Mouse (Mus musculus): Measurements from ENCODE around the gene Macrod1. TPM values are rescaled to one million over a fixed set of nuclear protein-coding genes. Genes with fewer than 3 reads are reported as not detected.

Gene Macrod1
- total RNA-seq, 2 experiments from 2014 or later = 12.2 to 13.2 TPM

DNA sequence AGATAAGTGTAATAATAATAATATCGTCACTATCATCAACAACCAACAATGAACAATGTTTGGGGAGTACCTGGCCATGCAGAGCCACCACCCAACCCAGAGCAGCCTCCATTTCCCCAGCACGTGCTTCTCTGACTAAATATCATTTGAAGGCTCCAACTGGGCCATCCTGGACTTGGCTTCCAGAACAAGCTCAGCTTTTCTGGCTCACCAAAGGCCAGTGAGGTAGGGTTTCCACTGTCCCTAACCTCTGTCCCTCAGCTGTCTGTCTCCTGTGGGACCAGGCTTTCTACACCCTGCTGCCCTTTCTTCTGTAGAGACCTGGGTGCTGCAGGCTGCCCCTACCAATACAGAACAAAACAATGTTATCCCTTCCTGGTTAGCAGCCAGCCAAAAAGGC lies 50.0 kb downstream of the Macrod1 start:
- intact Hi-C loops (cut with DNase I) = no loop called here
- no peak for DNase-seq (ENCODE audit: low spot score in 2 of 2)

DNA sequence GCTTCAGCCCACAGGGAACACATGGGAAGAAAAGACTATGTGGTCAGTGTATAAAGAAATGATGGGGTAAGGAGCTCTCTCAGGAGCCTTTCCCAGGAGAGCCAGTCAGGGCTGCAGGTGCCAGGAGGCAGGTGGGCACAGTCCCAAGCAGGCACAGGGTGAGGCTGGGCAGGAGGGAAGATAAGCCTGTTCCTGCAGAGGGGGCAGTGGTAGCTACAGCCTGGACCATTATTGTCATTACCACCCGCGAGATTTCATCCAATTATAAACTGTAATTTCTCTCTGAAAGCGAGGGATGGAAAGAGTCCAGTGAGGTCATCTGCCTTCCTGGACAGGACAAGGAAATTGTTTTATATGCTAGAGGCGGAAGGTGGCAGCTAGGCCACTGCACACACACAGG lies 50.6 kb downstream of the Macrod1 start:
- intact Hi-C loops (cut with DNase I) = no loop called here
- DNase-seq (ENCODE audit: low spot score in 2 of 2) = no peak

DNA sequence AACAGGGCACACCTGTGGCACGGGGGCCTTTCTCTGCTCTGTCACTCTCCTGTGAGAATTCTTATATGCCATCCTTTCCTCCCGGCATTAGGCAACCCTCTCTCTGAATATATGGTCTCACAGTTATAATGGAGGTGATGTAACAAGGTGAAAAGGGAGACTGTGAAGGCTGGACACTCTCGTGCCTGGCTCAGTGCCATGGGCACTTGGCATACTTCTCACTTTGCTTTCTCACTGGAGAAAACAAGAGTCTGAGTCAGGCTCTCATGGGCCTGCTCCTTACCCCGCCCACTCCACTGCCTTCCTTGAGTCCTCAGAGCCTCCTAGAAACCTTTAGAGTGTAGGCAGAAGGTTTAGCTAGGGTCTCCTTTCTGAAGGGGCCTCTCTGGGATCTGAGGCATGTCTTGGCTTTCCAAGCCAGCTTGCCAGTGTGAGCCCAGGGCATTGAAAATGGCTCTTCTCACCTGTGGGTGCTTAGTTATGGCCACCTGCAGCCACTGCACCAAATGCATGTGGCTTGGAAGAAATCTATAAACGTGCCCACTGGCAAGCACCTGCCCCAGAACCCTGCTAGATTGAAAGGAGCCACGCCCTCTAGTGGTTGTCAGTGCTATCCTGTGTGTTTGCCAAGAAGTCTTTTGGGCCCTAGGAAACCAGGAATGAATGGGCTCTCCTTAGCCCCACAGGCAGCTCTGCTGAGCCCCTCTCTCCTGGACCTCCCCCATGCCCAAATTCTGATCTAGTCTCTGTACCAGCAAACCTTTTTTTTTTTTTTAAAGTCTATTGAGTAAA lies 51.7 kb downstream of the Macrod1 start:
- intact Hi-C loops (cut with DNase I) = no loop called here
- no peak for DNase-seq (ENCODE audit: low spot score in 2 of 2)

DNA sequence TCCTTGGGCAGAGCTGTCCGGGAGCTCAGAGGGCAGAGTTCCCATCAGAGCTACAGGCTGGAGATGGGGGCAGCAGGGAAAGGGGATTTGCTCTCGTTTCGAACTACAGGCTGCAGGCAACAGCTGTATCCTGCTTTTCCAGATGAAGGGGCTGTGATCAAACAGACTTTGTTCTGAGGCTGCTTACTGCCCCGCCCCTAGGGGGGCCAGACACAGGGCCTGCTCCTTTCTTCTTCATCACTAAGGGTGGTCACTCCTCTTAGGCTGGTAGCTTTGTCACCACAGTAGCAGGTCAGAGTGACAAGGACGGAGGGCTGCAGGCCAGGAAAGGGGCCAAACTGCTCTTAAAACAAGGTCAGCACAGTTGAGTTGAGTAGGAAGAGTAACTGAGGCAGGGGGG lies 53.5 kb downstream of the Macrod1 start:
- DNase-seq (ENCODE audit: low spot score in 2 of 2) = no peak

DNA sequence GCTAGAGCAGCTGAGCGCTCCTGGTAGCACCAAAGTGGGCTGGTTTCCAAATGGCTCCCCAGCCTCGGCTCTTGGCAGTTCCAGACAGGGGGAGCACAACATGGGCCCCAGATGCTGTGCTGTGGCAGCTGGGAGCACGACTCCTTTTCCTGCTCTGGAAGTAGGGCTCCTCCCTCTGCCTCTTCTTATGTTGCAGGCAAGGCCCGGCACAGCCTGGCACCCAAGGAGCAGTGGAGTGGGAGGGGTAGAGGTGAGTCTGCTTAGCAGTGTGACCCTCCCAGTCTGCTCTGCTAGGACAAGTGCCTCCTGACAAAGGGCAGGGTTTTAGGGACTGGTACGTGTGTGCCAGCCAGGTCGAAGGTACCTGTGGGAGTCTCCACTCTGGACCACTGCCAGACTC lies 54.3 kb downstream of the Macrod1 start:
- no peak for DNase-seq (ENCODE audit: low spot score in 2 of 2)
- intact Hi-C loops (cut with DNase I) = no loop called here

More for the DNA sequence above, 53.5 kb downstream of the Macrod1 start:
- intact Hi-C loops (cut with DNase I) = no loop called here

DNA sequence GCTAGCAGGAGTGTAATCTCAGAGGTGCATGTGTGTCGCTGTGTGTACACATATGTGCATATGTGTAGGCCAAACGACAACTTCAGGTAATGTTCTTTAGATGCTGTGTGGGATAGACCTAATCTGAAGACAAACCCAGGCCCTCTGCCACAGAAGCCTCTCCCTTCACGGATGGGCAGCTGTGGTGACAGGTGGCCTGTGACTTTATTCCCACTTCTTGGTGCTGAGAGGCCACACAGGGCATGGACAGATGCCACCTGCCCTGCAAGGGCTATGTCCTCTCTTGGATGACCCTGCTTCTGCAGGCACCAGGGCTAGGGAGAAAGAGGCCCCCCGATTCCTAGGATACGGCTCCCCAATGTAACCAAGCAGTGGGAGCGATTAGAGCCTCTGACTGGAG lies 54.7 kb downstream of the Macrod1 start:
- intact Hi-C loops (cut with DNase I) = no loop called here
- no peak for DNase-seq (ENCODE audit: low spot score in 2 of 2)

DNA sequence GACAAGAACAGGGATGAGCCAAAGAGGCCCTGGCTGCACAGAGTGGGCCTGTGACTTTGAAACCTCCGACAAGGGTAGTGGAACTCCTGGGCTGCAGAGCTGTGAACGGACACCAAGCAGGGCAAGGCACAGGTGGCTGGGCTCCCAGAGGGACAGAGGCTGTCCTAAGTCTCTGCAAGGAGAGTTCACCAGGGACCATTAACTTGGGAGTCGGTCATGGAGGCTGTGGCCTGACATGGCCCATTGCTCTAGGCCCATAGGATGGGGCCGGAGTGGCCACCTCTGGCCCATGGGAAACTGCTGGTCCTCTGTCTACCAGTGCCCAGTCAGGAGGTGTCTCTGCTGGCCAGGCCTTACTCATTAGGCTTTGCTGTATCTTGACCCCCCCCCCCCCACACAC lies 55.1 kb downstream of the Macrod1 start:
- DNase-seq (ENCODE audit: low spot score in 2 of 2) = no peak
- intact Hi-C loops (cut with DNase I) = no loop called here

DNA sequence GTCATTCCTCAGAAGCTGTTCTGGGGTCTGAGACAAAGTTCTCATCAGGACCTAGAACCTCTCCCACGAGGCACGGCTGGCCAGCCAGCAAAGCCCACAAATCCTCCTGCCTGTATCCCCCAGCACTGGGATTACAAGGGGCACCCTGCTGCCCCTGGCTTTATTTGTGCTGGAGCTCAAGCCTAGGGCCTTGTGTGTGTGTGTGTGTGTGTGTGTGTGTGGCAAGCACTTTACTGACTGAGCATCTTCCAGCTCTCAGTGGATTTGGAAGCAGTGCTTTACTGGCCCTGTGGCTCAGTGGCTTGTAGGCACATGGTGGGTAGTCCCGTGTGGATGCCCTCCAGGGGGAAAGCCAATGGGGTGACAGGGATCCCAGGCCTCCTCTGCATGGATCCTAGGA lies 56.0 kb downstream of the Macrod1 start:
- DNase-seq (ENCODE audit: low spot score in 2 of 2) = no peak
- intact Hi-C loops (cut with DNase I) = no loop called here

DNA sequence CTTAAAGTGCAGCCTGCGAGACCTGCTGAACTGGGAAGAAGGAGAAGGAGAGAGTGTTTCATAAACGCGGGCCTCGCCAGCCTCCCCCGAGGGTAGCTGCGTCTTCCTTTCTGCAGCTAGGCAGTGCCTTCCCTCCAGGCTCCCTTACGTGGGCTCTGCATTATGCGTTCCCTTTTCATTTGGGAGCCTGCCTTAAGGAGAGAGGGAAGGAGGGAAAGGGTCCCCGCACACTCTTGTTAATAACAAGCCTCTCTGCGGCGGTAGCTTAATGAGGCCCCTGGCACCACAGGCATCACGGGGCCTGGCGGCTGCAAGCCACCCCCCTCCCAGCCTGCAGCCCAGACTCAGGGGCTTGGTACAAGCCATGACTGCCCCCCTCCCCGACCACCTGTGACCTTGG lies 57.0 kb downstream of the Macrod1 start:
- intact Hi-C loops (cut with DNase I) = no loop called here
- DNase-seq (ENCODE audit: low spot score in 2 of 2) = no peak

DNA sequence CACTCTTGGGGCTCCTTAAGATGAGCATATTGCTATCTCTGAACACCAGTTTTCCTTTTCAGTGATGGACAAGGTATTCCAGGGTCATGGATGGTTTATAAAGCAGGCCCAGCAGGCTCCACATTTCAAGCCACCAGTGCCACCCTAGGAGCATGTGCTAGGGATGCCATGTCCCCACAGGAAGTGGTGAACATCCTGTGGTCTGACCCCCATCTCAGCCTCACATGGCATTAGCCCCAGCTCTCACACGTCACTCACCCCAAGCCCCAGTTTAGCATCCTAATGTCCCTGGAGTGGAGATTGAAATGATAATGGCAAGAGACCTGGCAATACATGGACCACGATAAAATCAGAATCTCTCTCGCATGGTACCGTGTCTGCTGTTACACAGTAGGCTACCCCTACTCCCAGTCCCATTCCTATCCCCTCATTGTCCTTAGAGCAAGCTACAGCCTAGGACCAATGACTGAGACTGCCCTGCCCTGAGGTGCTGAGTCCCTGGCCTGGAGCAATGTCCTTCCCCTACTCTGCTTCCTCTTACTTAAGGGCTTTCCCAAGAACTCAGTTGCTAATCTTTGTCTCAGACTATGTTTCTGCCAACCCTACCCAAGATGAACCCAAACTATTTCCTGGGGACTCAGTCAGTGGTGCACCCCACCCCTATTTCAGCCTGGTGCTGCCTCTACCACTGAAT lies 59.6 kb downstream of the Macrod1 start:
- intact Hi-C loops (cut with DNase I) = no loop called here
- no peak for DNase-seq (ENCODE audit: low spot score in 2 of 2)

DNA sequence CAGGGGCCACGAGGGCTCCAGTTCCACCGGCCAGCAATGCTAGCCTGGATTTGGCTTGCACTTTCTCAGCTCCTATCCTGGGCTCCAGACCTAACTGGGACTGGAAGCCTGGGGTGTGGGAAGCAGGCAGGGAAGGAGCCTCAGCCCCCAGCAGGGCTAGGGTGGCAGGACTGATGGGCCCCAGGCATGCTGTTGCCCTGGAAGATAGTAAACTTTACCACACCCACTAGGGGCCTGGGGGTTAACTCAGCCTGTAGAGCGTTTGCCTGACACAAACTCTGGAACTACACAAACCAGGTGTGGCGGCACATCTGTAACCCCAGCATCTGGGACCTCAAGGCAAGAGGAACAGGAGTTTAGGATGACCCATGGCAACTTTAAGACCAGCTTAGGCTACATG lies 60.5 kb downstream of the Macrod1 start:
- intact Hi-C loops (cut with DNase I) = no loop called here
- DNase-seq (ENCODE audit: low spot score in 2 of 2) = no peak

DNA sequence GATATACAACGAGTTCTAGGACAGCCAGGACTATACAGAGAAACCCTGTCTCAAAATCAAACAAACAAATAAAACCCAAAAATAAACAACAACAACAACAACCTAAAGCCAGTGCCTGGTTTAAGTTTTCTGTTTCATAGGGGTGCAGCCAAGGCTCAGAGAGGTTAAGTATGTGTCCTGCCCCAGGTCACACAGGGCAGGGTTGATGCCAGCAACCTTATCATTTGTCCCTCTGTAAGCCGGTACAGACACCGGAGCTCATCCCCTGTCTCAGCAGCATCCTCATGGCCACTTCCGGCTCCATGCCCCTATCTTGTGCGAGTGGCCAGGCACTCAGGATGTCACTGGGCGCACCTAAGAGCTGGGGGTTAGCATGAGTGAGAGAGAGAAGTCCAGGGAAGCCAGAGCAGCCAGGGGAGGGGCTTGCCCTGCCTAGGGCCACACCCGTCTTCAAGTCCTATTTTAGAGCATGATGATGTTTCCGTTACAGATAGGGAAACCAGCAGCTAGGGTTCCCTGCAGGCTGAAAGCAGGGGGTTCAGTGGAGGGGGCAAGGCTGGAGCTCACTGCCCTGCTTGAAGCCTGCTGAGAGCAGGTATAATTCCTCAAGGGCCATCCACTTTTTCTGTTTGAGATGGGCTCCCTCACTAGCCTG lies 61.2 kb downstream of the Macrod1 start:
- no peak for DNase-seq (ENCODE audit: low spot score in 2 of 2)
- intact Hi-C loops (cut with DNase I) = no loop called here

DNA sequence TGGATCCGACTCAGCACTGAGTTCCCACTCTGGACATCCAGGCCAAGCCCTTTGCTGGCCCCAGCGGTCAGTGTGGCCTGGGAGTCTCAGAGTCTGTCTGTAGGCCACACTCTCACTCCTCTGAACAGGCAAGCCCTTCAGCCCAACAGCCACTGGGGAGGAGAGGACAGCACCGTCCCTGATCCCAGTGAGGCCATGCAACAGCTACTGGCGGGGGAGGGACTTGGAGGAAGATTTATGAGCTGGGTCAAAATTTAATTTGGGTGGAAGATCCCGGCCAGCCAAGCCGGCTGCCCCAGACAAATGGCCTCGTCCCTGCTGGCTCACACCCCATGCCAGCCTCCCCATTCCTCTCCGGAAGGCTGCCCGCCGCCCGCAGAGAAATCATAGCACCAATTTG lies 64.6 kb downstream of the Macrod1 start:
- intact Hi-C loops (cut with DNase I) = no loop called here

DNA sequence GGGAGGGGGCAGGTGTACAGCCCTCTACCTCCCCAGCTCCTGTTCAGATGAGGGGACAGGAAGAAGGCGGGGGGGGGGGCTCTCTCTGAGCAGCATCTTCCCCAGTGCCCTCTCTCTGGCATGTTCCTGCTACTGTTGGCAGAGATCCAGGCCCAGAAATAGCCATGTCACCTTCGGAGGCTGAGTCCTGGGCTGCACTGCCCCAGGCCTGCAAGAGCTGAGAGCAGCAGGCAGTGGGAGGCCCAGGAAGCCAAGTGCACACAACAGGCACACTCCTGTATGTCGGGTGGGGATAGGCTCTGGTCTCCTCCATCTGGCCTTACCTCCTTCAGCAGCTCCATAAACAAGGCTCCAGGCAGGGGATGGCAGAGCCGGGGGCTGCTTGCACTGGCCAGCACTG lies 65.7 kb downstream of the Macrod1 start:
- intact Hi-C loops (cut with DNase I) = no loop called here
- DNase-seq (ENCODE audit: low spot score in 2 of 2) = no peak

More for the DNA sequence above, 64.6 kb downstream of the Macrod1 start:
- DNase-seq (ENCODE audit: low spot score in 2 of 2) = no peak

DNA sequence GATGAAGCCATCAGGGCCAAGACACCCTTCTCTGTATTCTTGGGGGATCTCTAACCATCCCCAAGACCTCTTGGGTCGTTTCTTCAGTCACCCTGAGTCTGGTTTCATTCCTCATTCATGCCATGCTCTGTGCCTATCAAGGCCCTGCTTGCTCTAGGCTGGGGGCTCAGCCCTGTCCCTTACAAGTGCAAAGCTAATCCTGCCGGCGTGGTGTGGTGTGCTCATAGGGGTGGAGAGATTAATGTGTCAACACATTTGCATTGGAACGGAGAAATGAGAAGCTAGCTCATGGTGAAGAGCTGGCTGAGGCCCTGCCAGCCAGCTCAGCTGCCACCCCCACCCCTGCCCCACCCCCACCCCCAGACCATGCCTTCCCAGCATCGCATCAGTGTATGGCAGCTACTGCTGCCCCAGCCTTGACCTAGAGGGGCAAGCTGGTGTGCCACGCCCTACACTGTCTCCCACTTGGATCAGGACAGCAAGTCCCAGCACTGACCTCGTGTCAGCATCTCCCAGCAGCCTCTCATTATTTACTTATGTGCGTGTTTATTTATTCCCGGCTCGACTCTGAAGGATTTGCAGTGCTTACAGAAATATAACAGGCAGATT lies 66.2 kb downstream of the Macrod1 start:
- intact Hi-C loops (cut with DNase I) = no loop called here
- DNase-seq (ENCODE audit: low spot score in 2 of 2) = no peak

DNA sequence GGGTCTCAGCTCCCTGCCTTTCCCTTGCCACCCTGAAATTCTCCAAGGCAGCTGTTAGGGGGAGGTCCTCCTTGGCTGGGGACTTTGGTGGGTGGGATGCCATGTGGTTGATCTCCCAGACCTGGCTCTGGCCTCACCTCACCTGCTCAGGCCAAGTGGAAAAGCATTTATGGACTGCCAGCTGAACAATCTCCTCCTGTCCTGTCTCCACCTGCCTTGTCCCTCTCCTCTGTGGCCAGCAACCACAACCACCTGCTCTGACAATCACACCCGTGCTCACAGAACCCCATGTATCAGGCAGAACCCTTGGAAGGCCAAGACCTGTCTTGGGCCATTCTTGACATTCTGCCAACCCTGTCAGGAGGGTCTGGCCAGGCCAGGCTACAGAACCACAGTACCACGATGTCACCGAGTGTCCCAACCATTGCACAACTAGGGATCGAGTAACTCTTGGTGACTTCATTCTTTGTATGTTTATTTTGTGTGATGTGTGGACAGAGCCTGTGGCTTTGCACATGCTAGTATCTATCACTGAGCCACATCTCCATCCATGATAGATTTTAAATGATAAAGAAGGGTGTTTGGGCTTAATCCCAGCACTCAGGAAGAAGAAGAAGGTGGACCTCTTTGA lies 69.0 kb downstream of the Macrod1 start:
- no peak for DNase-seq (ENCODE audit: low spot score in 2 of 2)
- intact Hi-C loops (cut with DNase I) = no loop called here

DNA sequence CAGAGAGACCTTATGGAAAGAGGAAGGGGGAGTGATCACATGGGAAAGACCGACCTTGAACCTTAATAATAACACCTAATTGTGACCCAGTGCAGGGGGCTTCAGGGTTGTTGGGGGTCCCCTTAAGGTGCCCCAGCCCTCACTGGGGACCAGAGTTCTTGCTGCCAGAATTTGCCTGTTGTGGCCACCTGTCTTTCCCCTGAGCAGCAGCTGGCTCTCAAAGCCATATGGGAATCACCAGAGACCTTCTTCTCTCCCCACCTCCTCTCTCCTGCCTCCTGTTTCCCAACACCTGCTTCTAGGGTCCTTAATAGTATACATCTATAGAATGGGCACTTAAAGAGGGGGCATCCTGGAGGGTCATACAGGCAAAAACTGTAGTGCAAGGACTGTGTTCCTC lies 69.6 kb downstream of the Macrod1 start:
- intact Hi-C loops (cut with DNase I) = no loop called here

DNA sequence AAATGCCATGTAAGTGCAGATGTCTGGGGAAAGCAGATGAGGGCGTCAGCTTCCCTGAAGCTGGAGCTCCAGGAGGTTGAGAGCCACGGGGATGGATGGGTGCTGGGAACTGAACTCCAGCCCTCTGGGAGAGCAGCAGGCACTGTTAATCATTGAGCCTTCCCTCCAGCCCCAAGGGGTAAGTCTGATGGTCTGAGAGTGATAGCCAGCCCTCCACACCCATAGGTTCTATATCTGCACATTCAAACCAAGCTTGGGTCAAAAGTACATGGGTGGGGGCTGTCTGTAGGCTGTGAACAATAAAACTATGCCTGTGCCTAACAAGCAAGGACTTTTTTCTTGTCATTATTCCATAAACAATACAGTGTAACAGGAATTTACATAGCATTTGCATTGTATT lies 70.3 kb downstream of the Macrod1 start:
- DNase-seq (ENCODE audit: low spot score in 2 of 2) = no peak
- intact Hi-C loops (cut with DNase I) = no loop called here

More for the DNA sequence above, 69.6 kb downstream of the Macrod1 start:
- no peak for DNase-seq (ENCODE audit: low spot score in 2 of 2)

DNA sequence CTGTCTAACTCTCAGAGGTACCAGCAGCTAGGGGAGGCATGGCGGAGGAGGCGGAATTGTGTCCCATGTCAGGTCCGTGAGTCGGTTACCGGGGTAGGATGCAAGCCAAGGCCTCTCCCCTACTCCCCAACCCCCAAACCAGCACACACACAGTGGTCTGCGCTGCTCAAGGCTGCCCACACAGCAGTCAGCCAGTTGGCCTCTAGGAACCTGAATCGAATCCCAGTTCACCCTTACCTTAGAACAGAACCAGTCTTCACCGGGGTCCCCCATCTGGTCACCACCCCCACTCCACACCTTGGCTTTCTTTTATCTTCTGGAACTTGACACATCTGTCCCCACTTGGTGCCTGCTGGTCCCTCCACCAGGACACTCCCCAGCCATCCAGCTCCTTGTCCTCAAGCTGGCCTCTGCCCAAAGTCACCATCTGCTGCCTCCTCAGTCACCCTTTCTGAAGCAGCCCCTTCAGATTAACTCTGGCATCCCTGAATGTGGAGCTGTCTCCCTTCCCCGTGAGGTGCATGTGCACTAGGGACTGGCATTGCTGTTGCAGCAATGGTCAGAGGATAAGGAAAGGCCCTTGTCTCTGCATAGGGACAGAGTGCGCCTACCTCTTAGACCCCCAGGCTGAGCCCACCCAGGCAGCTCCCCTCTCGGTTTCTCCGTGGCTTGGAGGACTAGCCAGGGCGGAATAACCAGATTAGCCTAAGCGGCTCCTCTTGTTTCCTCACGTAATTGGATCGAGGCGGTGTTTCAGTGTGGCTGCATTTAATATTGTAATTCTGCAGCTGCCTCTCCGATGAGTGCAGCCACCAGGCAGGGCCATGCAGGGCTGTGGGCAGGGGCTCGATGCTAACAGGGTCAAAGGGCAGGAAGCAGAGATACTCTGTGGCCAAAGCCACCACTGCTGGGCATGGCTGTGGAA lies 72.2 kb downstream of the Macrod1 start:
- DNase-seq (ENCODE audit: low spot score in 2 of 2) = no peak
- intact Hi-C loops (cut with DNase I) = no loop called here

All from left cerebral cortex, postnatal 25 days (tissue).